Mouse (Mus musculus) brain, adult 2 months (tissue): ENCODE measurements at regions not wholly inside any gene's neighbourhood (a gene's known extent, or its start where the extent isn't known, plus 50 kb on each side); places are given as distances from the start of the nearest gene placed in this dataset.

Source experiments
- DNase-seq: peaks from one replicate; pipeline ENCODE4 v3.0.0; 2011; ENCODE audit warnings: low read depth, low spot score

- no peak for DNase-seq
These were observed 56.5 kb upstream of the Lsm6 start for GRCm38 (mm10) chr8:78877423-78877822.

- no peak for DNase-seq
These were observed 68.8 kb upstream of the Lsm6 start for GRCm38 (mm10) chr8:78889708-78890107.

GRCm38 (mm10) chr8:78890571-78890970 lies 69.6 kb upstream of the Lsm6 start:
- DNase-seq: no peak

GRCm38 (mm10) chr8:78899887-78900286 lies 78.9 kb upstream of the Lsm6 start:
- DNase-seq: peak; percentile 91

- no peak for DNase-seq
These were observed 82.1 kb upstream of the Lsm6 start for GRCm38 (mm10) chr8:78903034-78903433.

- no peak for DNase-seq
These were observed 87.0 kb upstream of the Lsm6 start for GRCm38 (mm10) chr8:78907918-78908317.

GRCm38 (mm10) chr8:78911288-78911873 lies 90.4 kb upstream of the Lsm6 start:
- DNase-seq: no peak

- no peak for DNase-seq
These were observed 91.5 kb upstream of the Lsm6 start for GRCm38 (mm10) chr8:78912470-78912869.

- DNase-seq: no peak
These were observed 92.9 kb upstream of the Lsm6 start for GRCm38 (mm10) chr8:78913823-78914222.

- DNase-seq: no peak
These were observed 97.4 kb upstream of the Zfp827 start for GRCm38 (mm10) chr8:78930610-78931397.

- DNase-seq: no peak
These were observed 96.2 kb upstream of the Zfp827 start for GRCm38 (mm10) chr8:78932069-78932468.

GRCm38 (mm10) chr8:78940049-78940448 lies 88.2 kb upstream of the Zfp827 start:
- DNase-seq: no peak

GRCm38 (mm10) chr8:78941558-78941957 lies 86.7 kb upstream of the Zfp827 start:
- peak; percentile 73 for DNase-seq

GRCm38 (mm10) chr8:78944367-78944766 lies 83.9 kb upstream of the Zfp827 start:
- peak; percentile 54 for DNase-seq

- no peak for DNase-seq
These were observed 82.6 kb upstream of the Zfp827 start for GRCm38 (mm10) chr8:78945607-78946006.

GRCm38 (mm10) chr8:78946085-78946484 lies 82.2 kb upstream of the Zfp827 start:
- no peak for DNase-seq

GRCm38 (mm10) chr8:78975034-78975433 lies 53.2 kb upstream of the Zfp827 start:
- no peak for DNase-seq
